Mouse (Mus musculus): ENCODE measurements around the gene Tnfsf14. TPM values are rescaled to one million over a fixed set of nuclear protein-coding genes. Genes with fewer than 3 reads are reported as not detected.

The Tnfsf14 gene
- polyA plus RNA-seq, 1 experiment: not detected

- Histone ChIP-seq H3K27ac (ENCODE audit: insufficient read depth, low read length) (no peak overlapping the region), H3K4me3 (ENCODE audit: insufficient read depth, low read length) (no peak overlapping the region), H3K4me1 (ENCODE audit: control insufficient read depth, insufficient read depth, low read length) (no peaks in the 10 kb centered on the region)
- TF ChIP-seq POLR2A (IDR thresholded peaks at IDR 0.05; ENCODE audit: extremely low read depth, insufficient read depth, low read length): no peak
- TF ChIP-seq CTCF (IDR thresholded peaks at IDR 0.05; ENCODE audit: extremely low read depth, insufficient read depth, low read length): no peak
Measured at GRCm38 (mm10) chr17:57148343-57148742, 45.6 kb downstream of the Tnfsf14 start.

- Histone ChIP-seq H3K4me1 (ENCODE audit: control insufficient read depth, insufficient read depth, low read length) (no peaks in the 10 kb centered on the region), H3K27ac (ENCODE audit: insufficient read depth, low read length) (no peak overlapping the region), H3K4me3 (ENCODE audit: insufficient read depth, low read length) (no peak overlapping the region)
- no peak for TF ChIP-seq POLR2A (IDR thresholded peaks at IDR 0.05; ENCODE audit: extremely low read depth, insufficient read depth, low read length)
- no peak for TF ChIP-seq CTCF (IDR thresholded peaks at IDR 0.05; ENCODE audit: extremely low read depth, insufficient read depth, low read length)
Measured at GRCm38 (mm10) chr17:57145115-57145514, 48.9 kb downstream of the Tnfsf14 start.

GRCm38 (mm10) chr17:57143704-57144103 lies 50.3 kb downstream of the Tnfsf14 start:
- Histone ChIP-seq H3K4me1 (ENCODE audit: control insufficient read depth, insufficient read depth, low read length) (no peaks in the 10 kb centered on the region), H3K4me3 (ENCODE audit: insufficient read depth, low read length) (no peak overlapping the region), H3K27ac (ENCODE audit: insufficient read depth, low read length) (no peak overlapping the region)
- TF ChIP-seq POLR2A (IDR thresholded peaks at IDR 0.05; ENCODE audit: extremely low read depth, insufficient read depth, low read length) (no peak), CTCF (IDR thresholded peaks at IDR 0.05; ENCODE audit: extremely low read depth, insufficient read depth, low read length) (no peak)

GRCm38 (mm10) chr17:57139708-57140107 lies 54.3 kb downstream of the Tnfsf14 start:
- no peaks in the 10 kb centered on the region for H3K4me1 ChIP-seq (ENCODE audit: control insufficient read depth, insufficient read depth, low read length)
- no peak overlapping the region for H3K4me3 ChIP-seq (ENCODE audit: insufficient read depth, low read length)
- TF ChIP-seq POLR2A (IDR thresholded peaks at IDR 0.05; ENCODE audit: extremely low read depth, insufficient read depth, low read length): no peak
- no peak for TF ChIP-seq CTCF (IDR thresholded peaks at IDR 0.05; ENCODE audit: extremely low read depth, insufficient read depth, low read length)
- no peak overlapping the region for H3K27ac ChIP-seq (ENCODE audit: insufficient read depth, low read length)

Other genes starting within 250 kb of the Tnfsf14 start
- not detected in 2 replicates for gene Acer1, start 212.1 kb downstream of the Tnfsf14 start, polyA plus RNA-seq (2012; rRNA removed)
- gene Clpp, start 203.9 kb downstream of the Tnfsf14 start, polyA plus RNA-seq (2012; rRNA removed): 139 and 146 TPM in 2 replicates
- 32.1 and 35.4 TPM in 2 replicates for gene Alkbh7, start 196.8 kb downstream of the Tnfsf14 start, polyA plus RNA-seq (2012; rRNA removed)
- gene Pspn, start 194.2 kb downstream of the Tnfsf14 start, polyA plus RNA-seq (2012; rRNA removed): not detected in 2 replicates
- gene Gtf2f1, start 182.9 kb downstream of the Tnfsf14 start, polyA plus RNA-seq (2012; rRNA removed): 73.3 and 80.0 TPM in 2 replicates
- gene Gm17949, start 182.7 kb downstream of the Tnfsf14 start, polyA plus RNA-seq (2012; rRNA removed): 0.13 TPM in 1 of 2 replicates, not detected in the other
- 58.4 and 63.4 TPM in 2 replicates for gene Khsrp, start 162.7 kb downstream of the Tnfsf14 start, polyA plus RNA-seq (2012; rRNA removed)
- 0.19 and 0.25 TPM in 2 replicates for gene Slc25a41, start 152.5 kb downstream of the Tnfsf14 start, polyA plus RNA-seq (2012; rRNA removed)
- 0.93 and 1.6 TPM in 2 replicates for gene Crb3, start 135.1 kb downstream of the Tnfsf14 start, polyA plus RNA-seq (2012; rRNA removed)
- 319 and 330 TPM in 2 replicates for gene Slc25a23, start 134.3 kb downstream of the Tnfsf14 start, polyA plus RNA-seq (2012; rRNA removed)
- gene Dennd1c, start 115.7 kb downstream of the Tnfsf14 start, polyA plus RNA-seq (2012; rRNA removed): 2.3 and 2.8 TPM in 2 replicates
- gene Tubb4a, start 106.4 kb downstream of the Tnfsf14 start, polyA plus RNA-seq (2012; rRNA removed): 597 and 680 TPM in 2 replicates
- 0.93 and 1.0 TPM in 2 replicates for gene Tnfsf9, start 88.9 kb downstream of the Tnfsf14 start, polyA plus RNA-seq (2012; rRNA removed)
- 0.25 and 0.29 TPM in 2 replicates for gene Cd70, start 44.4 kb downstream of the Tnfsf14 start, polyA plus RNA-seq (2012; rRNA removed)
- 0.17 and 0.32 TPM in 2 replicates for gene C3, start 34.0 kb upstream of the Tnfsf14 start, polyA plus RNA-seq (2012; rRNA removed)
- 28.8 and 29.7 TPM in 2 replicates for gene Gpr108, start 54.3 kb upstream of the Tnfsf14 start, polyA plus RNA-seq (2012; rRNA removed)
- gene Trip10, start 55.3 kb upstream of the Tnfsf14 start, polyA plus RNA-seq (2012; rRNA removed): 10.1 and 11.2 TPM in 2 replicates
- gene Vav1, start 84.9 kb upstream of the Tnfsf14 start, polyA plus RNA-seq (2012; rRNA removed): 3.6 TPM in 2 replicates
- 5.0 and 5.3 TPM in 2 replicates for gene Adgre1, start 164.5 kb upstream of the Tnfsf14 start, polyA plus RNA-seq (2012; rRNA removed)